Mouse (Mus musculus): ENCODE data around the gene Fam198a.

GRCm38 (mm10) chr9:122018782-122019395, 68.1 kb downstream of the Fam198a start:
- no peak for TF ChIP-seq GATA1 (IDR thresholded peaks at IDR 0.05; ENCODE audit: low read length)
- TF ChIP-seq TAL1 (IDR thresholded peaks at IDR 0.05; ENCODE audit: low read length): no peak

Data from erythroblast, embryonic 14.5 days (primary cell).